Mouse (Mus musculus) megakaryocyte-erythroid progenitor cell, adult 5-6 weeks (primary cell): ENCODE results near the gene Snx30. TPM values are rescaled to one million over a fixed set of nuclear protein-coding genes. Genes with fewer than 3 reads are reported as not detected.

Source experiments
- ATAC-seq: replicated peaks from 2 replicates; pipeline ENCODE4 v1.8.0; 2016; ENCODE audit warnings: mild to moderate bottlenecking, inconsistent platforms; ENCODE audit not compliant: severe bottlenecking, poor library complexity, low FRiP score, low TSS enrichment
- total RNA-seq, 2 experiments: library from RNA; stranded (forward) in 1 of 2; stranded (reverse) in 1 of 2; fragments of 200-1000, 215-1000 nt in 1 of 2; fragments of >200 nt in 1 of 2; fragmentation: Nextera tagmentation in 1 of 2; gene quantifications; 2 replicates each; pipeline ENCODE4 v1.2.3; 2014 to 2017

Snx30 gene
- total RNA-seq, 2 experiments from 2014 or later: 4.9 to 11.2 TPM

DNA sequence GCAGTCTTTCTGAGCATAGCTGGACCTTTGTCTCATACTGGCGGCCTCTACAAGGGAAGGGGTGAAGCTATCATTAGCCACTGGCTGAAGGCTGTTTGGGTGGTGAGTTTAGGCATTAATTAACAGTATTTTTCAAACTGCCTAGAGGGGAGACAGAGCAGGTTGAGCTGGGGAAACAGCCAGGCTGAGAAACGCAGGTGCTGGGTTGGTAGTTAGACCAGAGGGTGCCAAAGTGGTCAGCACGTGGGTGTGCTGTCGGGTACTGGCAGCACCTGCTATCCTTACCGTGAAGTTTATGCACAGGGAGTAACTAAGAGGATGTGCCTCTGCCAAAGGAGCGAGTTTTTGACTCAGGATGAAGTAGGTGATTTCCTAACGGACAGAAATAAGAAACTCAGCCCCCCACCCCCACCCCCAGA lies 13.4 kb downstream of the Snx30 start:
- no peak for ATAC-seq

DNA sequence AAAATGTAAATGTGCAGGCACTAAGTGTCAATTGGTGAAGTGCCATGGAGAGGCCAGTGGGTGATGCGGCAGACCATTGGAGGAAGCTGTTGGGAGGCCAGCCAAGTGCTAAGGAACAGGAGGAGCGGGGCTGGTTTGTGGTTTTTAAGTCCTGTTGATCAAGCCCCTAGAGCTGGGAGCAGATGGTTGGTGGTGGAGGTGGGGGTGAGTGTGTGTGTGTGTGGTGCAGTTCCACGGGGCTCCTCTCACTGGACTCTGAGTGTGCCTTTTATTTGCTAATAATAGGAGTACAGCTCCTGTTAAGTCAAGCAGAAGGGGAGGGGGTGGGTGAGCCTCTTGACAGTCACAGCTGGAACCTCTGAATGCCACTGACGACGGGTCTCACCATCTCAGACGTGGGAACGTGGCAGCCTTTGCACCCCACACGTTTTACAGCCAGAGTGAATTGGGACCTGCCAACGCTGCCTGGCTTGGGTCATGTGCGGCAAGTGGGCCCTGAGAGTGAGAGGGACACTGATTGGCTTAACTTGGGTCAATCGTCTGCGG lies 13.9 kb downstream of the Snx30 start:
- ATAC-seq: peak; percentile 61; the same call in 1 of the 2 replicates

DNA sequence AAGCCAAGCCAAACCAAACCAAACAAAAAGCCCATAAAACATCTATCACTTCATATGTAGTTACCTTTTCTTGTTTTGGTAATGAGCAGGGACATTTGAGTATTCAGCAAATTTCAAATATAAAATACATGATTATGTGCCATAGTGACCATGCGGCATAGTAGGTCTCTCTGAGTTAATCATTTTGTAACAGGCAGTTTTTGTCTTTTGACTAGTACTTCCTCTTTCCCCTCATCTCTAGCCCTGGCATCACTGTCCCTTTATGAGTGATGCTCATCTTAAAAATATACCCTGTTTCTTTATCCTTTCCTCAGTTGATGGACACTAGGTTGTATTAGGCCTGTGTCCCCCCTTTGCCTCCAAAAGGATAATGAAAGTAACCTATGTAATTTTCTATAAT lies 15.9 kb downstream of the Snx30 start:
- no peak for ATAC-seq

DNA sequence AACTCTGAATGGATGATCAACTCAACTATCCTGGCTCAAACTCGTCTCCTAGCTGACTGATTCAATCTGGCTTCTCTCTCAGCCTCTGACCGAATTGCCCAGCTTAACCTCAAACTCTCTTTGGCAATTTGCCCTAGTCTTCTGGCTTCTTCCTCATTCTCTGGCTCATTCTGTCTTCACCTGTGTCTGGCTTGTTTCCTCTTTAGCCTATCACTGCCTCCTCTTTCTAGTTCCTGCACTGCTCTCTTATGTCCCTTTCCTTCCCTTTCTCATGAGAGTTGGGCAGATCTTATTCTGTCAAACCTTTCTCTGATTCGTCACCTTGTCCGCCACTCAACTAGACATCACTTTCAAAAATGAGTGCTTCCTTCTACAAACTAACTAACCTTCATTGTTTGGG lies 16.5 kb downstream of the Snx30 start:
- no peak for ATAC-seq

DNA sequence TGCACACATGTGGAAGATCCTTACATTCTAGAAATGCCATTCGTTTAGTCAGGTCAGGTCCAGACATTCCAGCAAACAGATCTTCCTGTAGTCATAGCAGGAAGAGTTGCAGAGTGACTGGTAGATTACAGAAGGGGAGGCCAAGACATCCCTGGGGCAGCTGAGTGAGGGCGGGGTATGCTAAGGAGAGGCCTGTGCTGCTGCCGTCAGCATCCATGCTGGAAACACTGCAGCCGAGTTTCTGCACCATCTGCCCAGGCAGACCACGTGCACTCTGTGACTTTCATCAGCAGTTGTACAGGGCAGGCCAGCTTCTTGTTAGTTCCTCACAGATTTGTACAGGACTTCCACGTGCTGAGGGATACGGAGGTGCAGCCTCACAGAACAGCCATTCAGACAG lies 17.8 kb downstream of the Snx30 start:
- no peak for ATAC-seq

DNA sequence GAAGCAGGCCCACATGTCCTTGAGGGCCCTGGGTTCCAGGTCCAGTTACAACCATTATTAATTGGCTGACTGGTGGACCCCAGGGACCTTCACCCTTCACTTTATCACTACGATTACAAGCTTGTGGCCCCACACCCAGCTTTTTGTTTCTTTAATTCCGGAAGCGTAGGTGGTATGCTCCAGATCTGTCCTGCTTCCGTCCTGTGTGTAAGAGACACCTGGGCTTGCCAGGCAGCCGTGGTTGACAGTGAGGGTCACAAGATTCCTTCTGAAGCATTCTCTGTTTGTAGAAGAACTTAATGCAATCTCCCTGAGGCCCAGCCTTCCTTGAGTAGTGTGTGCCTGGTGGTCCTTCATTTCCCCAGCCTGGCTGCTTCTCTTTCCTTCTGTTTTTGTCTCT lies 19.2 kb downstream of the Snx30 start:
- no peak for ATAC-seq

DNA sequence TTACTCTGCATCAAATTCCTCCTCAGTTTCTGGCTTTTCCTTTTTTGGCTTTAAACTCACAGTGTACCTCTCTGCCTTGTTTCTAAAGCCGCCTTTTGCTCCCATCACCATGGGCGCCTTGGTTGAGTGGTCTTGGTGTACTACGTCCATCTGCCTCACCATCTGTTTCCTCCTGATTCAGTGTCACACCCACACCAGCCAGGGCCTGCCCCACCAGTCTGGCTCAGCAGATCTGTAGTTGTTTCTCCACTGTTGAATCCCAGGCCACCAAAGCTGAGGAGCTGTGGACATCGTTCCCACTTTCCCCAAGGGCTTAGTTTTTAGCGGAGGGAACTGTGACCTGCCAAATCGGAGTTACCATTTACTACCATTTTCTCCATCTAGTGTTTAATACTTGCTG lies 20.0 kb downstream of the Snx30 start:
- peak; percentile 77 for ATAC-seq

DNA sequence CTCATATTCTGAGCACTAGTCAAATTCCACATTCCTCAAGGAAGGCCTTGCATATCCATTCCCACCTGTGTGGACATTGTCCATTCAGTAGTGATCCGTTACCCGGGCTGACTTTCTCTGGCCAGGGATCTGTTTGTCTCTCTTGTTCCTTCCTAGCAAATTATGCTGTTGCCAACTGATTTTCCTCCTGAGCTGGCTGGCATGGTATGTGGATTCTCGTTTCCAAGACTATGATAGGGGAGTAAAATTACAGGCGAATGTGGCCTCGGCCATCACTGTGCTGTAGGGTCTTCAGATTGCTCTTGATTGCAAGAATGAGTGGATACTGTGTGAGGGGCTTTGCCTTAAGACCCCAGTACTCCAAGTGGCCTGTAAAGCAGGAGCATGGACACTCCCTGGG lies 20.7 kb downstream of the Snx30 start:
- ATAC-seq: no peak

DNA sequence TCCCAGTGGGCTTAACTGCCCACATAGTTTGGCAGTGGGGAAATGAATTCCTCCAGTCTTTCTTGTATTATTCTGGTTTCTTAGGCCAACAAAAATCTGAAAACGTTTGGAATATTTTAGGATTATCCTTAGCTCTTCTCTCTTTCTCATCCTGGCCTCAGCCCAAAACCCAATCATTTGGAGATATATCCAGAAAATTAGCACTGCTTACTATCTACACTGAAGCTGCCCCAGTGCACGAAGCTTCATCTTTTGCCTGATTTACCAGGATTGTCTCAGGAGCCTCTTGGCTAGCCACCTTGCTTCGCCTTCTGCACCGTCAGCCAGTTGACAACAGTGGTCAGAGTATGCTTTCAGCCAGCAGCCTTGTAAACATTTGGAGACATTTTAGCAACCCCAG lies 23.4 kb downstream of the Snx30 start:
- no peak for ATAC-seq

DNA sequence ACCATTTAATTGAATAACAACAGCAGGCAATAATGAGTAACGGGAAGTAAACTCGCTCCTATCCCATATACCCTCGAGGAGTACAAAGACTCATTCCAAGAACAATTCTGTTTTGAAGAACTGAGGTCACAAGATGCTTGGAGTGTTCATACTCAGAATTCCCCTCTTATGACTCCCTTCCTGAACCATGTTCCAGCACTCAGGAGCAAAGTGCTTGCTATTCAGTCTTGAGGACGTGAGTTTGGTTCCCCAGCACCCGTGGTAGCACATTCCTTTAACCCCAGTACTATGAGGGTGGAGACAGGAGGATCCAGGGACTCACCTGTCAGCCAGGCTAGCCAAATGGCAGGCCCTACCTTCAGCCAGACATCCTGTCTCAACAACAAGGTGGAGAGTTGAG lies 25.4 kb downstream of the Snx30 start:
- no peak for ATAC-seq

DNA sequence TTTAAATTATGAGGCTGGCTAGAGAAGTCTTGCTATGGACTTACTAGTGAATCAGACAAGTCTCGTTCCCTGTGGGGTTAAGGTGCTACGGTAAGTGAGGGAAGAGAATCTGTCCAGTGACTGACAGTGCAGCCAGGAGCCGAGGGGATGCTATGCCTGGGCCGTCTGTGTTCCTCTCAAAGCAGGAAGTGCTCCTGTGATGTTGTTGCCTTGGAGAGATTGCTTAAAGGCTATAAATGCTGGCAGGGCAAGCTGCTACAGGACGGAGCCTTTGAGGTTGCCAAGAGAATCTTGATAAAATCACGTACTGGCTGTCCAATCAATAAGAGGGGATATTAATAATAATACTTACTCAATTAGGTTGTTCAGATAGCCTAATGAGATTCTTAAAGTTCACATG lies 27.2 kb downstream of the Snx30 start:
- no peak for ATAC-seq

DNA sequence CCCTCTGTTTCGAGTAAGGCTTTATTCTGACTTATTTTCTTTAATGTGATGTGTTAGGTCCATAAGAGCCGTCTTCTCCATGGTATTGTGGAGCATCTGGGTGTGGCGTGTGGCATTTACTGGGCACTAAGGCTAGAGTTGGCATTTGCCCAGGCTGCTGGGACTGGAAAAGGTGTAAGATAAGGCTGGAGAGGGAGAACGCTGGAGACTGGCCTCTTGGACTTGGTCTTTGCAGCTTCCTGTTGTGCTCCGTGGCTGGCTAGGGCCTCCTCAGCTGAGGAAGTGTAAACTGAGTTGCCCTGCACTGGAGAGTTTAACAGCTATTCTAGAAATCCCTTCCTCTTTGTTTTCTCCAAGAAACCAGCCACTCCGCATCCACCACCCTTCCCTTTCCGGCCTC lies 32.0 kb downstream of the Snx30 start:
- ATAC-seq: no peak

DNA sequence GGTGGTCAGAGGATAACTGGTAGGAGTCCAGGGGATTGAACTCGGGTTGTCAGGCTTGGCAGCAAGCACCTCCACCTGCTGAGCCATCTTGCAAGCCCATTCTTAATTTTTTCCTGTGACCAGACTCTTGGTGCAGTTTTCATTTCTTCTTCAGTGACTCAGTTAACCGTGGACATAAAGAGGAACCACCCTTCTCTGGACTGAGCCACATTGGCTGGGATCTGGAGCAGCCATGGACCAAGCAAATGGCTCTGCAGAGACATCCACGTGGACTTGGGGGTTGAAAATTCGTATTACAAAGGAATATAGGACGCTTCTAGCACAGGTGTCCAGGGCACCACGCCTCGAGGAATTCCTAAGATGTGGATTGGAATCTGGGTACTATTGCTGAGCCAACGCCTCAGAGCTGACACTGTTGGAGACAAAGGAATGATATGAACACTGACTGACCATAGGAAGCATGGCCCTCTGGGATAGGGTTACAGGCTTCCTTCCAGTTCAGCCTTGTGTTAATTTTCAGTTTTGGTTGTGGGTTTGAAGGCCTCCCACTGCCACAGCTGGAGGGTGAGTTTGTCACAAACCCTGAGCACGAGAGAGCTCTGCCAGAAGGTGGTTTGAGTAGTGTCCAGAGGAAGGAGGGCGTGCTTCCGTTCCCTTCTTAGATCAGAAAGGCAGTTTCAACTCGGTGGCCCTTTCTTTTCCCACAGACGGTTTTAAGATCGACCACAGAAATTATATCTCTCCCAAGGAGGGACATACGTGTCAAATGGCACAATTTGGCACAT lies 39.0 kb downstream of the Snx30 start:
- peak; percentile 53; the same call in 1 of the 2 replicates for ATAC-seq

DNA sequence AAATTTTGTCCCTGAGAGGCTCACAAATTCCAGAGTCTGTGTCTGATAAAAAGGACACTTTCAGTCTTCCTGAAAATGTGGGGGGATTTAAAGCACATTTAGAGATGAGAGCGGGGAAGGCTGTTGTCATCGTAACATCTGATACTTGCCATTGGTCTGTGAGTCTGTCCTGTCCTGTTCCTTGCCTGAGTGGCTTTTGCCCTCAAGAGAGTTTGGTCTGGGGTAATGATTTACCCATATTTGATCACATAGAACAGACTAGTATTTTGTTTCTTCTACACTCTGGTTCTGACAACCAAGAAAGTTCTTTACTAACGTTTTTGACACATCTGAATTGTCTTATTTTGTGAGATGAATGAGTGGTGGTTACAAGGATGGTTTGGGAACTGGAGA lies 39.6 kb downstream of the Snx30 start:
- no peak for ATAC-seq

DNA sequence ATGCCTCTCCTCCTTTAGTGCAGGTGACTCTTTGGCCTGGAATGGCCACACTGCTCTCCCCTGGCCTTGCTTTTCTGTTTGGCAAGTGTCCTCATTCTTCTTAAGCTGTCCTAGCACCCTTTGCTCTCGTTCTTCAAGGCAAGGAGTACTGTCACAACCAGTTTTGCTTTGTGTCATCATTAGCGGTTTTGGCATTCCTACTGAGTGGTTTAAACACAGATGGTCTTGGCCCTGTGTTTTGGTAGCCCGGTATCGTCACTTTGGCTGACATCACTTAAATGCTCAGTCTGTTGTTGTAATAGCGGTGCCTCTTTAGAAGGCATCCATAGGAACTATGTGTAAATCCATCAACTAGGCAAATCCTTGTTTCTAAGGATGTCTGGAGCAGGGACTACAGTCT lies 41.8 kb downstream of the Snx30 start:
- no peak for ATAC-seq

DNA sequence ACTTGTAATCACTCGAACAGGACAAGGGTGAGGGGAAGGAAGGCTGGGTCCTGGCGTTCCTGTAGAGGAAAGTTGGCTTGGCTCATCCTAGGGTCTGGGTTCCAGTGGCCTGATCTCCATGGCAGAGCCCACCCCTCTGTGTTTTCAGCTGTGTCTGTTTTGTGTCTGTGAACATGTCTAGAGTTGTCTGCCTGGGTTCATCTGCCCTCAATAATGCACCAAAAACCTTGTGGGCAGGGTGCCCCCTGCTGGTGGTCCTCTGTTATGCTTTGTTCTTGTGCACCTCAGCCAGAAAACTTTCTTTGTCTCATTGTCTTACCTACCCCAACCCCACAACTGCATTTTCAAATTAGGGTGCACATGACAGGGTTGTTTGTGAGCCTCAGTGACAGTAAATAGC lies 44.5 kb downstream of the Snx30 start:
- peak; percentile 88 for ATAC-seq

DNA sequence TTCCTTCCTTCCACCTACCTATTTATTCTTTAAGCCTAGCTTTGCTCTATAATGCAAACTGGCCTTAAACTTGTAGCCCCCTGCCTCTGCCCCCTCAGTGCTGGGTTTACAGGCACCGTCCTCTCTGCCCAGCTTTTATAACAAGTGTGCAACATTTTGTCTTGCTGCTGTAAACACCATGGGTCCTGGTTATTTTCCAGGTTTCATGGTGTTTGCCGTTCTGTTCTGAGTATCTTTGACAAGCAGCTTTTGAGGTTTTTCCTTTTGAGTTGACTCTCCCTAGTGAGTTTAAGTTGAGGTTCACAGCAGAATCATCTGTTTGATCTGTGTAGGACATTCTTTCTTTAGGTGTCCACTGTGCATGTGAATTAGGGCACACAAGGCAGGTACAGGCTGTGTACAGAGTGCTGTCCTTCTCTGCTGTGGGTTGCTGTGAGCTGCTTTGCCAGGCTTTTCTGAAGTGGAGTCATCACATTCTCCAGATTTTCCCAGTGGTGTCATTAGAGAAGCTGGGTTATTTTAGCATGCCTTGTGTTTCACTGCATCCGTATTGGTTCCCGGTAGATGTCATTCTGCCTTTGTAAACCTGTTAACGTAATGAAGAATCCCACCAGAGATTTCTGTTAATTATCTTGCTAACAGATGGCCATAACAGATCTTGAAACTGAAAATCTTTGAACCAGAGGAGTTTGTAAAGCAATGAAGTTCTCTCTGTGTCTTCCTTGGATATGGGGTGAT lies 45.4 kb downstream of the Snx30 start:
- ATAC-seq: no peak

DNA sequence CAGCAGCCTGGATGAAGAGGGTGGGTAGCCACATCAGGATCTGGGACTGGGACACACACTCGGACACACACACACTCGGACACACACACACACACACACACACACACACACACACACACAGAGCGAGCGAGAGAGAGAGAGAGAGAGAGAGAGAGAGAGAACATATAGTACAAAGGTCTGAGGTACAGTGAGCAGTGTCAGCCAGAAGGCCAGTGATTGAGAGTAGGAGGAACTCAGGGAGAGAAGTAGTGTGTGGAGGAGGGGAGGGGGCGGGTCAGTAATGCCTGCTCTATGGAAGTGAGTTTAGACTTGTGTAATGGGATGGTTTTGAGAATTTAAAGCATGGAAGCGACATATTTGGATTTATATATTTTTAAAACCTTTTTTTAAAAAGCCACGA lies 47.5 kb downstream of the Snx30 start:
- no peak for ATAC-seq

DNA sequence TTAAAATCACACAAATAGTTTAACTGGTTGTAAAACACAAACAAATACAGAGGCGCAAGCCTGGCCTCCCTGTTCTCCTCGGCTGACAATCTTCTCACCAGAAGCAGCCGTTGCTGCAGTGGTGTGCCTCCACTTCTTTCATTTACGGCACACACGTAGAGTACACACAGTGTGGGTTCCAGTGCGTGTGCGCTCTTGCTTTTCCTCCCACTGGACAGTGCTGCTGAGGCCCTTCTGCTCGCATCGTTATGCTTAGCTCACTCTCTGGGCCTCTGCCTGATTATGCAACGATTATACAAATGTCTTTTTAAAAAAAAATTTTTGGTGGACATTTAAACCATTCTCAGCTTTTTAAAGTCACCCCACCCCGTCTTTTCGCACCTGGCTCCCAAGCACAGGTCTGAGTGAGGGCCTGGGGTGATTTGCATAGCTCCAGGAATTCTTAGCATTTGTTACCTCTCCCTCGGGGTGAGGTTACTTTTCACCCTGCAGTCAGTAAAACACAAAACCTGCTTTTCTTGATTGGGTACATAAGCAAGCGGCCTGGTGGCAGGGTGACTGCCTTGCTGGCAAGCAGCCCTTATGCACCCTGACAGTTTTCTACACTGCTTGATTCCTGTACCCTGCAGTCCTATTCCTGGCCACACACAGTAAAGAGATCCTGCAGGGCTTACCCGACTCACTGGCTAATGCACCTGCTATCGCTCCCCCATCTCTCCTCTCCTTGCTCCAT lies 54.2 kb downstream of the Snx30 start:
- no peak for ATAC-seq

DNA sequence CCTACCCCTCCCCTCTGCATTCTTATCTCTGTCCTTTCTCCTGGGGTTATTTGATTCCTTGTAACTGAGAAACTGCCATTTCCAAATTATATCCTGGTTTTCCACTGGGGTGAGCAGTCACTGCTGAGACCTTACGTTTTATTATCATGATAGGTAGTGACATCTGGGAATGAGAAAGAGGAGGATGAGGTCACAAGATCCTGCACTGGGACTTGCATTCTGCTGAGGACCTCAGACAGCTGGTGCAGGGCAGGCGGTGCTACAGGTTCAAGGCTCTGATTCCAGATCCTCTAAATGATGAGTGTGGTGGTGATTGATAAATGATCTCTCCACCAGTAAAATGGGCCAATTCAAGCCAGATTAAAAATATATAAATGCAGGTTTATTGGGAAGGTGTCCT lies 54.8 kb downstream of the Snx30 start:
- no peak for ATAC-seq
